Mouse (Mus musculus) megakaryocyte, embryonic 14.5 days (primary cell): ENCODE measurements around the gene Dido1. TPM values are rescaled to one million over a fixed set of nuclear protein-coding genes. Genes with fewer than 3 reads are reported as not detected.

Source experiments
- H3K27me3 ChIP-seq: replicated peaks from 2 replicates; pipeline ENCODE3; 2012; ENCODE audit warnings: inconsistent platforms
- H3K36me3 ChIP-seq: replicated peaks from 2 replicates; pipeline ENCODE3; 2012; ENCODE audit warnings: low read length, inconsistent platforms, mixed read lengths
- H3K4me1 ChIP-seq: 2 replicates; pipeline ENCODE4 v1.6.1; 2012; ENCODE audit warnings: inconsistent platforms
- H3K4me3 ChIP-seq: replicated peaks from 2 replicates; pipeline ENCODE3; 2012; ENCODE audit warnings: moderate library complexity, mild to moderate bottlenecking, inconsistent platforms
- H3K9me3 ChIP-seq: 2 replicates; pipeline ENCODE4 v1.6.1; 2012; ENCODE audit warnings: inconsistent platforms
- FLI1 ChIP-seq: IDR thresholded peaks from 2 replicates; pipeline ENCODE4 v1.6.1; 2012; ENCODE audit warnings: low read length, inconsistent platforms, mixed read lengths
- GATA1 ChIP-seq: IDR thresholded peaks from 3 replicates; pipeline ENCODE4 v1.6.1; 2012; ENCODE audit warnings: mixed read lengths, low read length, inconsistent platforms, borderline replicate concordance
- polyA plus RNA-seq: library from polyadenylated mRNA; stranded (reverse); fragments of >175 nt; gene quantifications from 2 replicates; pipeline ENCODE4 v1.2.3, GENCODE M21; 2012; ENCODE audit warnings: low replicate concordance; ENCODE audit not compliant: insufficient read depth

Gene Dido1
- polyA plus RNA-seq, 1 experiment = 8.4 TPM

DNA sequence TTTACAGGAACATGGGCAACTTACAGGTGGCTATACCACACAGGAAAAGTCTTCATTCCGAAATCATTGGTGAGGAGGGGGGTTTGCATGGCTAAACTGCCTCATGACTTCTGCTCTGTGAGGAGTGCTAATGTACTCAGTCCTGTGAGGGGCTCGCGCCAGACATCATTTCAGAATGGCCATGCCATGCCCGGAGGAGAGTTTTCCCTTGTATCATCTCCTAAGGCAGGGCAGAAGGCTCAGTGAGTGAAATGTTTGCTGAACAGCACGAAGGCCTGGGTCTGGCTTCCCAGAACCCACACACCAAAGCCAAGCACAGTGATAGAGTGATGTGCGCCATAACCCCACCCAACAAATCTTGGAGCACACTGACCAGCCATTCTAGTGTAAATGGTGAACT, 33.0 kb upstream of the Dido1 start:
- peaks cover 16% of the 10 kb centered on the region for H3K27me3 ChIP-seq
- no peaks in the 10 kb centered on the region for H3K36me3 ChIP-seq
- no peak overlapping the region for H3K4me3 ChIP-seq
- peaks cover 18% of the 10 kb centered on the region for H3K4me1 ChIP-seq
- TF ChIP-seq GATA1 (no peak), FLI1 (no peak)
- H3K9me3 ChIP-seq = no peaks in the 10 kb centered on the region

GRCm38 (mm10) chr2:180741421-180741820, 31.6 kb upstream of the Dido1 start:
- Histone ChIP-seq H3K36me3 (peaks cover 4% of the 10 kb centered on the region), H3K9me3 (no peaks in the 10 kb centered on the region), H3K4me1 (peaks cover 18% of the 10 kb centered on the region), H3K27me3 (peaks cover 9% of the 10 kb centered on the region), H3K4me3 (no peak overlapping the region)
- no peak for TF ChIP-seq GATA1
- TF ChIP-seq FLI1 = no peak

DNA sequence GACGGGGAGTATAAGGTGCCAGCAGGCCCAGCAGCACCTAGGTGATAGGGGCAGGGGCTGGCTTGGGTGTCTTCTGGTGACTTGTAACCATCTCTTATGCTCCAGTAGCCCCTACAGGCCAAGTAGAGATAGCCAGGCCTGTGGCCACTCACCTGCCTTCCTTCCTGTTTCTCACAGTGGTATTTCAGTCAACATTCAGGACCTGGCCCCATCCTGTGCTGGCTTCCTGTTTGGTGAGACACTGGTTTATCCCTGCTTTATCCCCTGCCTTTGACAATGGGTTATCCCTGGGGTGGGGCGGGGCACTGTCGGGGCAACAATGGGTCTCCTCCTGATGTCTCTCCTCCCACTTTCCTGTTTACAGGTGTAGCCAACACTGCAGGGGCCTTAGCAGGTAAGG, 30.6 kb upstream of the Dido1 start:
- Histone ChIP-seq H3K4me1 (peaks cover 18% of the 10 kb centered on the region), H3K4me3 (no peak overlapping the region), H3K27me3 (peaks cover 3% of the 10 kb centered on the region), H3K9me3 (no peaks in the 10 kb centered on the region), H3K36me3 (peaks cover 5% of the 10 kb centered on the region)
- TF ChIP-seq GATA1 (no peak), FLI1 (no peak)

GRCm38 (mm10) chr2:180737984-180738383, 28.2 kb upstream of the Dido1 start:
- H3K27me3 ChIP-seq = peaks cover 3% of the 10 kb centered on the region
- no peaks in the 10 kb centered on the region for H3K9me3 ChIP-seq
- TF ChIP-seq GATA1 (no peak), FLI1 (no peak)
- H3K36me3 ChIP-seq = peaks cover 13% of the 10 kb centered on the region
- peaks cover 18% of the 10 kb centered on the region for H3K4me1 ChIP-seq
- no peak overlapping the region for H3K4me3 ChIP-seq

DNA sequence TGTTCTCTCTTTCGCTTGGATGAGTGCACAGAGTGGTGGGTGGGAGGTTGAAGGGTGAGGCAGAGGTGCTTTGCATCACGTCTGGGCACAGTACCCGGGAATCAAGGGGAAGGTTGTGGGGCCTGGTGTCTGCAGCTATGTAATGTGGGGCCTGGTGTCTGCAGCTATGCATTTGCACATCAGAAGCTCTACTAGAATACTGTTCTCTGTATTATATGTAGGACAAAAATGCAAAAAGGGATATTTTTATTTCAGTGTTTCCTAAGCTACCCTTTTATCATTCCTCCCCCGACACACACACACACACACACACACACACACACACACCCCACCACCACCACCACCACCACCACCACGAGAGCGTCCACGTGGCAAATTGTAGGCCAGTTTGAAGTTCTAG, 25.4 kb upstream of the Dido1 start:
- TF ChIP-seq GATA1 (no peak), FLI1 (no peak)
- H3K9me3 ChIP-seq = no peaks in the 10 kb centered on the region
- peaks cover 21% of the 10 kb centered on the region for H3K4me1 ChIP-seq
- H3K27me3 ChIP-seq = no peaks in the 10 kb centered on the region
- no peak overlapping the region for H3K4me3 ChIP-seq
- peaks cover 26% of the 10 kb centered on the region for H3K36me3 ChIP-seq

DNA sequence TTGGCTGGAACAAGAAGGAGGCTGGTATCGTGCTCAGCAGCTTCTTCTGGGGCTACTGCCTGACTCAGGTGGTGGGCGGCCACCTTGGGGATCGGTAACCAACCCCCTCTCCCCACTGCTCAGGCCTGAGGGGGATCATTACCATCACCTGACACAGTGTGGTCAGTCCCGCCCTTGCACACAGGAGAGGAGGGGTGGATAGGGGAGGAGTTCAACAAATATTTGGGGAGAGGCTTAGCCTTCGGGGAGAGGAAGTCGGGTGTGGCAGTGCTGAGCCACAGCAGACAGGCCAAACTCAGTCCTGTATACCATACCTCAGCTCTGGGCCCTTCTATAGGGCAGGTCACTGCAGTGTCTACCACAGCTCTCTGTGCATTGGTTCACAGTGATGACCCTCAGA, 22.2 kb upstream of the Dido1 start:
- TF ChIP-seq GATA1 = no peak
- TF ChIP-seq FLI1 = no peak
- Histone ChIP-seq H3K27me3 (peaks cover 2% of the 10 kb centered on the region), H3K4me1 (peaks cover 28% of the 10 kb centered on the region), H3K36me3 (peaks cover 26% of the 10 kb centered on the region), H3K4me3 (no peak overlapping the region), H3K9me3 (no peaks in the 10 kb centered on the region)

GRCm38 (mm10) chr2:180731036-180731435, 21.2 kb upstream of the Dido1 start:
- Histone ChIP-seq H3K27me3 (peaks cover 2% of the 10 kb centered on the region), H3K9me3 (no peaks in the 10 kb centered on the region), H3K36me3 (peaks cover 21% of the 10 kb centered on the region)

DNA sequence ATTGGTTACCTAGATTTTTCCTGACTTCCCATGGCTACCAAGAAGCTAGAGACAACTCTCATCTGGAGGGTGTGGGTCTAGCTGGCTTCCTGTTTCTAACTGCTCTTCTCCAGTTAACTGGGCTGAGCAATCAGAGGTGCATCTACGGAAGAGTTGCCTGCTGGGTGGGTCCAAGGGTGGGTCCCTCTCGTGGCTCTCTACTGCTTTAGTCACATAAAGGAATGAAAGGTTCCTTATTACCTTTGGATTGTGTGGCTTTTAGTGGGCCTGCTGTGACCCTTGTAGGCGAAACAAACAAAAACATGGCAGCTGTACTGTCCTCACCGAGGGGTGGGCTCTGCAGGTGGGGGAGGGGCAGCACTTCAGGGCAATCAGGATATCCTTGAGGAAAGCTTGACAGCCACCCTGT, 17.8 kb upstream of the Dido1 start:
- Histone ChIP-seq H3K4me1 (peaks cover 60% of the 10 kb centered on the region), H3K36me3 (peaks cover 29% of the 10 kb centered on the region)
- TF ChIP-seq FLI1 (no peak), GATA1 (no peak)

More at GRCm38 (mm10) chr2:180731036-180731435, 21.2 kb upstream of the Dido1 start:
- Histone ChIP-seq H3K4me3 (no peak overlapping the region), H3K4me1 (peaks cover 38% of the 10 kb centered on the region)
- TF ChIP-seq GATA1 = no peak
- no peak for TF ChIP-seq FLI1

GRCm38 (mm10) chr2:180726658-180727442, 17.1 kb upstream of the Dido1 start:
- Histone ChIP-seq H3K27me3 (peaks cover 2% of the 10 kb centered on the region), H3K36me3 (peaks cover 29% of the 10 kb centered on the region), H3K4me1 (peaks cover 54% of the 10 kb centered on the region), H3K9me3 (no peaks in the 10 kb centered on the region), H3K4me3 (peak overlapping the region; percentile 91)
- no peak for TF ChIP-seq FLI1
- no peak for TF ChIP-seq GATA1

More for the DNA sequence above, 17.8 kb upstream of the Dido1 start:
- H3K4me3 ChIP-seq = no peak overlapping the region
- H3K9me3 ChIP-seq = no peaks in the 10 kb centered on the region
- peaks cover 2% of the 10 kb centered on the region for H3K27me3 ChIP-seq

- Histone ChIP-seq H3K4me3 (peak overlapping the region; percentile 91), H3K9me3 (no peaks in the 10 kb centered on the region), H3K4me1 (peaks cover 50% of the 10 kb centered on the region), H3K36me3 (peaks cover 35% of the 10 kb centered on the region), H3K27me3 (peaks cover 2% of the 10 kb centered on the region)
- TF ChIP-seq FLI1 = no peak
- no peak for TF ChIP-seq GATA1
These were observed 16.2 kb upstream of the Dido1 start for GRCm38 (mm10) chr2:180725856-180726629.
